Mouse (Mus musculus) embryo, embryonic 10 days (tissue): Measurements from ENCODE around the gene Supt6.
A peak's percentile ranks its signal among the peaks of the same experiment; 100 is the strongest.
"Not testable (repeated sequence)": the region's sequence is repeated elsewhere in the genome, so short reads cannot be mapped to it uniquely, and the experiment has no call there.

Experiments used
- DNase-seq: peaks from one replicate; pipeline ENCODE4 v3.0.0-alpha.2; 2015; ENCODE audit warnings: low spot score

The Supt6 gene

DNA sequence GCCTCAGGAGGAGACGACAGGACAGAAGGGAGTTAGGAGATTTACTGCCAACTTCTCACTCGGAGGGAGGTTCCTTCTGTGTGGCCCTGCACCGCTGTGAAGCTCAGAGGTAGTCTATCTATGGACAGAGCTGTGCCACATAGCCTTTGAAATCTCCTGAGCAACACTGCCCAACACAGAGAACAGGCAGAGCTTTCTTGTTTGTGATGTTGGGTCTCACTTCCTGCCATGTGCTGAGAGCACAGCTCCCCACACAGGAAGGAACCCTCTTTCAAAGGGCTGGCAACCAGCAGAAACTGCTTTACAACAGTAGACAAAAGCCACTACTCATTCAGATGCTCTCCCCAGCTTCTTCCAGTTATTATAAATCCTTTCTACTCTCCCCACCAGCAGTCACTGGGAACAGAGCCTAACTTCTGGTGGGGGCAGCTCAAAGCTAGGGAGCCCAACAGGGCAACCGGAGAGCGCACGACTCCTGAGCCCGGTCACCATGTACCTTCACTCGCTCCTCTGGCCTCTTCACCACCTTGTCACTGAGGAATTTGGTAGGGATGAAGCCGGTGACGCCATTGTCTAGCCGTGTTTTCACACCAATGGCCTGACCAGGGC lies 30.0 kb downstream of the Supt6 start:
- no peak for DNase-seq

DNA sequence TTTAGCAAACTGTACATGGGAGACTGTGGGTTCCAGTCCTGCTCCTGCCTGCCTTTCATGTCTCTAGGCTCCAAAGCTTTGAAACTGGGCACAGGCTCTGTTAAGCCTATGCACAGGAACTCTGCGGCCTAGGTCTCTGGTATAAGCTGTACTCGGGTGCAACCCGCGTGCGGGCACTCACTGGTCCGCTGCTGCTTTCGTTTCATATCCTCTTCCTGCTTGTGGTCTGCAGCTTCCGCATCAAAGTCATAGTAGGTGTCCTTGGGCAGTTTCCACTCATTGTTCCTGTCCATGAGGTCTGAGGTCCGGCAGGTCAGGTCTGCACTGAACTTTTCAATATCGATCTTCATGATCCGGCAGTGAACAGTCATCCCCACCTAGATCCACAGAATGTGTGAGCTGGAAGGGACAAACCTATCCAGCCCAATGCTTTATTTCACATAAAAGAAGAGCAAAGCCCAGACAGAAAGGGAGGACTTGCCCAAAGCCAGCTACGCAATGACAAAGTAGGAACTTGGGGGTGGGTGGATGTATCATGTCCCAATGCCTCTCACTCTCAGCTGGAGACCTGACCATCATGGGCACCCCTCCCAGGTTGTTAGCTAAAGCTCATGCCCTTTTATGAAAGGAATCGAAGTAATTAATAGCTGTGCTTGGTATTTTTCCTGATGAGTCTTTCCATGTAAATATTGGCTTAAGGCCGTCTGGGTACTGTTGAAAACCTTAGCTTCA lies 32.5 kb downstream of the Supt6 start:
- no peak for DNase-seq

- no peak for DNase-seq
Measured at GRCm38 (mm10) chr11:78211513-78211912, 34.3 kb downstream of the Supt6 start.

- DNase-seq, result no peak
Measured at GRCm38 (mm10) chr11:78210615-78211014, 35.2 kb downstream of the Supt6 start.

GRCm38 (mm10) chr11:78209886-78210285 lies 35.9 kb downstream of the Supt6 start:
- no peak for DNase-seq

GRCm38 (mm10) chr11:78207190-78207589 lies 38.6 kb downstream of the Supt6 start:
- DNase-seq, result no peak

DNA sequence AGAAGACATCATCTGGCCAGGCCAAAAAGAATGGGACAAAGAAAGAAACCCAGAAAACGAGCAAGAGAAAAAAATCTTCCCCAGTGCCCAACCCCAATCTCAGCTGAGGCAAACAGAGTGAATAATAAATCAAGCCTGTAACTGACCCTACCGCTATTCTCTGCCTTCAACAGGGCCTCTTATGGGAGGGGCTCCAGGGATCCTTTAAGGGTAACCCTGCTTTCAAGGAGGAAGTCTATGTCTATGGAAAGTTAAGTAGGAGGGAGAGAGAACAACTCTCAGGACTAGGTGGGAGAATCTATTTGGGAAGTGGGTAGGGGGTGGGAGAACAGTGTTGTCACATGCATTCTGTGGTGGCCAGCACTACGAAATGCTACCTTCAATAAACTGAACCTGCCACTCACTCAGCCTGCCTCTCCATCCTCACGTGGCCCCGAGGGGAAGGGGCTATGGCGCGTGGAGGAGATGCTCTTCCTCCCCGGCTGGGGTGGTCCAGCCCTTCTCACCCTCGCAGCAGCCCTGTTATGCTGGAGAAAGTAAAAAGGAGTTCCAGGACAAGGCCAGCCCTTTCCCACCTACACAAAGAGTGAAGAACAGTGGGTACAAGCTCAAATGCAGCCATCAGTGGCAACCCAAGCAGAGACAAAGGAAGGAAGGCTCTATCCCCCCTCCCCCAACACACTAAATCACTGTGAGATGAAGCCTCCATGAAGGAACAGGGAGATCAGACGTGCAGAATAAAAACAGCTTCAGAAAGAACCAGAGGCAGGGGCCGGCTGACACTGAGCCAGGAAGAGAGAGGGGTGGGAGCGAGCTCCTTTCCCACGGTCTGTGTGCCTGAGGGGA lies 40.2 kb downstream of the Supt6 start:
- no peak for DNase-seq

- no peak for DNase-seq
Measured at GRCm38 (mm10) chr11:78204287-78204686, 41.5 kb downstream of the Supt6 start.

DNA sequence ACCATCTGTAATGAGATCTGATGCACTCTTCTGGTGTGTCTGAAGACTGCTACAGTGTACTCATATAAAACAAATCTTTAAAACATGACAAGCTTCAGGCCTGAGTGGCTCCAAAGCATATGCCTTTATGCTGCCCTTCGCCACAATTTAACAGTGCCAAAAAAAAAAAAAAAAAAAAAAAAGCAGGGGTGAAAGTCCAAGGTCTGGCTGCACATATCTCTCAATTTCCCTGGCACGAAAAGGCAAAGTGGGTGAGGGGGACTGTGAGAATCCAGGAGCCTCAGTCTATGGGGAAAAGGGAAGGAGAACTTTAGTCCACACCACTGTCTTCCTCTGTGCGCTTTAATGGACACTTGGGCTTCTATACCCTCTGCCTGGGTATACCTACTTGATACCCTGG lies 43.4 kb downstream of the Supt6 start:
- DNase-seq, result no peak

DNA sequence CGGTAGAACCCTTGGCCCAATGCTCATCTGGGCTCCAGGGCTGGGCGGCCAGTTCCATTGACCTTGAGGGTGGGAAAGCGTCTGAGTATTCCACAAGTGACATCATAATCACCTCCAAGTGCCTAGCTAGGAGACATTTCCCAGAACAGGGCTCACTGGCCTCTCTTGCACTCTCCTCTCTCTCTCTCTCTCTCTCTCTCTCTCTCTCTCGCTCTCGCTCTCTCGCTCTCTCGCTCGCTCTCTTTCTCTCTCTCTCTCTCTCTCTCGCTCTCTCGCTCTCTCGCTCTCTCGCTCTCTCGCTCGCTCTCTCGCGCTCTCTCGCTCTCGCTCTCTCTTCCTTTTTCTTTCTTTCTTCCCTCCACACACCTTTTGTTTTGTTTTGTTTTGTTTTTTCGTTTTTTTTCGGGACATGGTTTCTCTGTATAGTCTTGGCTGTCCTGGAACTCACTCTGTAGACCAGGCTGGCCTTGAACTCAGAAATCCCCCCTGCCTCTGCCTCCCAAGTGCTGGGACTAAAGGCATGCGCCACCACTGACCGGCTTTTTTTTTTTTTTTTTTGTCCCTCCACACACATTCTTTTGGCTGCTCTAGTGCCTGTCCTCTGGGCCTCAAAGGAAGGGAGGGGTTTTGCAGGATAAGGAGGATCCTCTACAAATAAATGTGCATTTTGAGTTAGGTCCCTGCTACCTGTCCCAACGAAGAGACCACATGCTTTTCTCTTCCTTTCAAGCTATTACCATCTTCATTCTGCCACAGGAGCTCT lies 50.5 kb downstream of the Supt6 start:
- DNase-seq, result no peak

DNA sequence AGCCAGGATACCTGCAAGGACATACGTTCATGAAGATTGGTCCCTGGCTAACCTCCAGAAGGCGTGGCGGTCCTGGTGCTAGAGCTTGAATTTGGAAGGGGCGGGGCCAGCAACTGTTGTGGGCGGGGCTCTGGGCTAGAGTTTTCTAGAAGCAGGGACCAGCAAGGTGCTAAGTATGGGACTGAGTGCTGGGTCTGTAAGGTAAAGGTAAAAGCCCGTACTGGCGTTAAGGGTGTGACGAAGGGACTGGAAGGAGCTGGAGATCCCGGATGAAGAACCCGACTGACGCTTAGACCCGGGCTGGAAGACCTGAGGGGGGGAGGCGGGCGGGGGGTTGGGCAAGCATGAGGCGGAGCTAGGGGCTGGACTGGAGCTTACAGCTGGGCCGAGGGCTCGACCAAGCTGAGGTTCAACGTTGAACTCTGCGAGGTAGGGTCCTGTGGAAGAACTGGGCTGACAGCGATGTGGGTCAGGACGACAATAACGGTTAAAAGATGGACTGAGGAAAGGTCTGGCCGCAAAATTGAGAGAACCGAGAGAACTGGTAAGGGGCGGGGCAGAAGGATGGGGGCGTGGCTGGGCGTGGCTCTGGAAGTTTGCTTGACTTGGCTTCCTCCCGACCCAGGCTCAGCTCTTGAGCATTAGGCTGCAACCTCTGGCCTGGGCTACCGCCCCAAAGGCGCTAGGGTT lies 51.2 kb downstream of the Supt6 start:
- peak; percentile 80 for DNase-seq

DNA sequence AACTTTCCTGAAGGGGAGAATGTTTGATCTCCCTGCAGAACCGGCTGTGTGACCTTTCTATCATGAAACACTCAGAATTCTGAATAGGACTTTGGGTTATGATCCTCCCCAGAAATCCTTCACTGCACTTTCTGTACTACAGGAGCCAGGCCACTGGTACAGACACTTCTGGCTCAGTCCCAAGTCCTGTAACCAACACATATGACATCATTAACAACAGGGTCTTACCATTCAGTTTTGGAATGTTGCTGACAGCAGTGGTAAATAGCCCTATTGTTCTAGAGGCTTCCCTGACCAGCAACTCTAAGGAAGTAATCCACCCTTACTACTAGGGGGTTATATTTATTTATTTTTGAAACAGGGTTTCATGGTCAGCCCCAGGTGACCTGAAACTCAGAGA lies 52.7 kb downstream of the Supt6 start, which contains the start of gene Proca1:
Gene Proca1, plus strand, starts transcription at position 280 of the 400 bp plus-strand sequence.
- no peak for DNase-seq

DNA sequence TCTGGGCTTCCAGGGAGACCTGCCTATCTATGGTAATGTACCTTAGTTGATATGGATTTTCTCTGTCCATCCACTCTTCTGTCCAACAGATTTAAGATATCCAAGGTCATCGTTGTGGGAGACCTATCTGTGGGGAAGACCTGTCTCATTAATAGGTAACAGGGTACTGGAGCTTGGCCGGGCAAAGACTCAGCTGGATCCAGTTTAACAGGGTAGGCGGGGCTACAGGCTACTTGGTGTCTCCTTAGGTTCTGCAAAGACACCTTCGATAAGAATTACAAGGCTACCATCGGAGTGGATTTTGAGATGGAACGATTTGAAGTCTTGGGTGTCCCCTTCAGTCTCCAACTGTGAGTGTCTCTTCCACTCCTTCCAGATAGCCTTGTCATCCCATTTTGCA lies 55.7 kb downstream of the Supt6 start:
- no peak for DNase-seq

GRCm38 (mm10) chr11:78189234-78190040 lies 56.4 kb downstream of the Supt6 start:
- DNase-seq, result peak; percentile 94

GRCm38 (mm10) chr11:78188331-78189233 lies 57.2 kb downstream of the Supt6 start, which contains the start of gene Rab34:
TSS of gene Rab34 (plus strand) at chr11:78188430.
- DNase-seq, result peak; percentile 90

GRCm38 (mm10) chr11:78184702-78185101 lies 61.1 kb downstream of the Supt6 start:
- not testable (repeated sequence) for DNase-seq

GRCm38 (mm10) chr11:78183884-78184514 lies 61.8 kb downstream of the Supt6 start:
- no peak for DNase-seq

GRCm38 (mm10) chr11:78182961-78183844 lies 62.6 kb downstream of the Supt6 start, which contains the start of gene Rpl23a:
TSS of gene Rpl23a (minus strand) at chr11:78183584.
- DNase-seq, result peak; percentile 95
